Mouse (Mus musculus) forebrain, embryonic 10.5 days (tissue): Measurements from ENCODE around the gene Map7. TPM values are rescaled to one million over a fixed set of nuclear protein-coding genes. Genes with fewer than 3 reads are reported as not detected.

ENCODE experiments used
- DNase-seq: peaks from one replicate; pipeline ENCODE4 v3.0.0-alpha.2; 2017; ENCODE audit warnings: low spot score; ENCODE audit errors: extremely low spot score
- H3K27ac ChIP-seq: fragments of 300-500 bp; sonication (generic); 2 replicates; pipeline ENCODE4 v1.5.1; 2016; ENCODE audit warnings: mild to moderate bottlenecking
- H3K27me3 ChIP-seq: fragments of 300-500 bp; sonication (generic); 2 replicates; pipeline ENCODE4 v1.6.1; 2016; ENCODE audit warnings: mild to moderate bottlenecking; ENCODE audit not compliant: poor library complexity, severe bottlenecking
- H3K36me3 ChIP-seq: fragments of 300-500 bp; sonication (generic); replicated peaks from 2 replicates; pipeline ENCODE4 v1.6.1; 2016; ENCODE audit warnings: mild to moderate bottlenecking, moderate library complexity
- H3K4me1 ChIP-seq: fragments of 300-500 bp; sonication (generic); 2 replicates; pipeline ENCODE4 v1.6.1; 2016
- H3K4me3 ChIP-seq: fragments of 300-500 bp; sonication (generic); 2 replicates; pipeline ENCODE4 v1.5.1; 2016; ENCODE audit warnings: mild to moderate bottlenecking, moderate library complexity
- H3K9me3 ChIP-seq: fragments of 300-500 bp; sonication (generic); 2 replicates; pipeline ENCODE4 v1.6.1; 2016; ENCODE audit warnings: mild to moderate bottlenecking, moderate library complexity
- WGBS: fragments of 180-500 bp; shearing (Covaris S2); methylation state at CpG from one replicate; pipeline ENCODE4 v1.1.7; 2016; 5-methylcytosine and 5-hydroxymethylcytosine counted together
- polyA plus RNA-seq: library from polyadenylated mRNA; unstranded; fragments of >200 nt; fragmentation: Nextera tagmentation; extraction: Ambion mirVana; gene quantifications from 2 replicates; pipeline ENCODE4 v1.2.1, GENCODE M21; 2016

Gene Map7
- polyA plus RNA-seq, 1 experiment from 2014 or later, result 9.1 TPM

- 88% methylated on average over 10 of the region's 10 CpGs for WGBS
- 0 out of 2 replicates have a peak, but pooled peaks cover 3% of the 10 kb centered on the region for H3K4me1 ChIP-seq
- no peaks in the 10 kb centered on the region for H3K27me3 ChIP-seq
- no peaks in the 10 kb centered on the region for H3K9me3 ChIP-seq
- H3K27ac ChIP-seq, result no peak overlapping the region
- DNase-seq, result no peak
- no peak overlapping the region for H3K4me3 ChIP-seq
- H3K36me3 ChIP-seq, result 0 out of 2 replicates have a peak, but pooled peaks cover 5% of the 10 kb centered on the region
Measured at GRCm38 (mm10) chr10:20233451-20233850, 85.2 kb downstream of the Map7 start.

GRCm38 (mm10) chr10:20234466-20234865, 86.2 kb downstream of the Map7 start:
- Histone ChIP-seq H3K36me3 (0 out of 2 replicates have a peak, but pooled peaks cover 5% of the 10 kb centered on the region), H3K4me3 (no peak overlapping the region), H3K4me1 (0 out of 2 replicates have a peak, but pooled peaks cover 3% of the 10 kb centered on the region), H3K9me3 (no peaks in the 10 kb centered on the region), H3K27me3 (no peaks in the 10 kb centered on the region), H3K27ac (no peak overlapping the region)
- no peak for DNase-seq
- 74% methylated on average over 4 of the region's 4 CpGs for WGBS

- Histone ChIP-seq H3K27ac (no peak overlapping the region), H3K27me3 (no peaks in the 10 kb centered on the region), H3K4me1 (0 out of 2 replicates have a peak, but pooled peaks cover 3% of the 10 kb centered on the region), H3K36me3 (0 out of 2 replicates have a peak, but pooled peaks cover 5% of the 10 kb centered on the region), H3K9me3 (no peaks in the 10 kb centered on the region), H3K4me3 (no peak overlapping the region)
- no peak for DNase-seq
- 95% methylated on average over 3 of the region's 3 CpGs for WGBS
Measured at GRCm38 (mm10) chr10:20235656-20236055, 87.4 kb downstream of the Map7 start.

DNA sequence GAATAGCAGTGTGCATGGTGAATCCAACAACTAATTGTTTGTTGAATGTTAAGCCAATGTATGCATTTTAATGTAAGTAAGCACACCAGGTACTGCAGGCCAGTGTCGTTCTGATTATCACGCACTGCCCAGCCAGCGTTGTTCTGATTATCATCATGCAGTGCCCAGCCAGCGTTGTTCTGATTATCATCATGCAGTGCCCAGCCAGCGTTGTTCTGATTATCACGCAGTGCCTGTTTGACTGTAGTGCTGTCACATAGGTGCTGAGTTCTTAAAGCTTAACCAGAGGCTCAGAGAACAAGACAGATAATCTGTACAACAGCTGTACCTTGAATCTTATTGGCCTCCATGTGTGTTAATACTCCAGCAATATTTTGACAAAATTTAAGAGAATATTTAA, 88.0 kb downstream of the Map7 start:
- Histone ChIP-seq H3K27me3 (no peaks in the 10 kb centered on the region), H3K36me3 (0 out of 2 replicates have a peak, but pooled peaks cover 5% of the 10 kb centered on the region), H3K4me3 (no peak overlapping the region), H3K27ac (no peak overlapping the region), H3K9me3 (no peaks in the 10 kb centered on the region), H3K4me1 (0 out of 2 replicates have a peak, but pooled peaks cover 3% of the 10 kb centered on the region)
- no peak for DNase-seq
- 95% methylated on average over 6 of the region's 6 CpGs for WGBS

- H3K9me3 ChIP-seq, result no peaks in the 10 kb centered on the region
- 0 out of 2 replicates have a peak, but pooled peaks cover 1% of the 10 kb centered on the region for H3K36me3 ChIP-seq
- H3K4me3 ChIP-seq, result no peak overlapping the region
- 88% methylated on average over 5 of the region's 5 CpGs for WGBS
- H3K27ac ChIP-seq, result no peak overlapping the region
- H3K4me1 ChIP-seq, result 0 out of 2 replicates have a peak, but pooled peaks cover 3% of the 10 kb centered on the region
- DNase-seq, result no peak
- no peaks in the 10 kb centered on the region for H3K27me3 ChIP-seq
Measured at GRCm38 (mm10) chr10:20238281-20238680, 90.0 kb downstream of the Map7 start.

GRCm38 (mm10) chr10:20240858-20241257, 92.6 kb downstream of the Map7 start:
- Histone ChIP-seq H3K27me3 (no peaks in the 10 kb centered on the region), H3K4me1 (no peaks in the 10 kb centered on the region), H3K36me3 (no peaks in the 10 kb centered on the region), H3K27ac (no peak overlapping the region), H3K4me3 (no peak overlapping the region), H3K9me3 (no peaks in the 10 kb centered on the region)
- no peak for DNase-seq
- 92% methylated on average over 6 of the region's 6 CpGs for WGBS

GRCm38 (mm10) chr10:20243321-20243720, 95.0 kb downstream of the Map7 start:
- Histone ChIP-seq H3K4me3 (no peak overlapping the region), H3K4me1 (no peaks in the 10 kb centered on the region), H3K27me3 (no peaks in the 10 kb centered on the region), H3K9me3 (no peaks in the 10 kb centered on the region), H3K36me3 (no peaks in the 10 kb centered on the region), H3K27ac (no peak overlapping the region)
- 83% methylated on average over 7 of the region's 7 CpGs for WGBS
- DNase-seq, result no peak

GRCm38 (mm10) chr10:20245082-20245481, 96.8 kb downstream of the Map7 start:
- no peaks in the 10 kb centered on the region for H3K9me3 ChIP-seq
- H3K27ac ChIP-seq, result no peak overlapping the region
- DNase-seq, result no peak
- H3K4me3 ChIP-seq, result no peak overlapping the region
- no peaks in the 10 kb centered on the region for H3K36me3 ChIP-seq
- no peaks in the 10 kb centered on the region for H3K4me1 ChIP-seq
- H3K27me3 ChIP-seq, result no peaks in the 10 kb centered on the region
- 88% methylated on average over 11 of the region's 11 CpGs for WGBS

GRCm38 (mm10) chr10:20249091-20249490, 100.8 kb downstream of the Map7 start:
- Histone ChIP-seq H3K36me3 (no peaks in the 10 kb centered on the region), H3K27ac (no peak overlapping the region), H3K4me1 (no peaks in the 10 kb centered on the region), H3K4me3 (no peak overlapping the region), H3K9me3 (no peaks in the 10 kb centered on the region), H3K27me3 (no peaks in the 10 kb centered on the region)
- no peak for DNase-seq
- WGBS, result 95% methylated on average over 10 of the region's 10 CpGs

DNA sequence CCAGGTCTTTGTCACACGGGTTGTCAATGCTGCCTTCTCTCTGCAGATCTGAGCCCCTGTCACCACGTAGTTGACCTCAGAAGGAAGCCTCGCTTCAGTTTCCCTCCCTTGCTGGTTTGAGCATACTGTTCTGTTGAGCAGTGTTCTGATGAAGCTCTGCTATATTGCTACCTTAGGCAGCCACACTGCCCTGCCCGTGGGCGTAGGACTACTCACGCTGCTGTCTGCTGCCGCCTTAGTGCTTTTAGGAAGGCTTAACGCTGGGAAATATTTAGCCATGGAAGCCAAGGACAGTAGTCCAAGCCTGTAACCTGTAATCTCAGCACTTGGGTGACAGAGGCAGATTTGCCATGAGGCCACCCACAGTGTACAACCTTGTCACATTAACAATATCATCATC, 107.3 kb downstream of the Map7 start:
- H3K4me3 ChIP-seq, result no peak overlapping the region
- no peak for DNase-seq
- no peaks in the 10 kb centered on the region; the same call in 1 of the 2 replicates for H3K4me1 ChIP-seq
- 93% methylated on average over 8 of the region's 8 CpGs for WGBS
- H3K36me3 ChIP-seq, result no peaks in the 10 kb centered on the region
- no peaks in the 10 kb centered on the region for H3K9me3 ChIP-seq
- no peak overlapping the region for H3K27ac ChIP-seq
- H3K27me3 ChIP-seq, result no peaks in the 10 kb centered on the region

DNA sequence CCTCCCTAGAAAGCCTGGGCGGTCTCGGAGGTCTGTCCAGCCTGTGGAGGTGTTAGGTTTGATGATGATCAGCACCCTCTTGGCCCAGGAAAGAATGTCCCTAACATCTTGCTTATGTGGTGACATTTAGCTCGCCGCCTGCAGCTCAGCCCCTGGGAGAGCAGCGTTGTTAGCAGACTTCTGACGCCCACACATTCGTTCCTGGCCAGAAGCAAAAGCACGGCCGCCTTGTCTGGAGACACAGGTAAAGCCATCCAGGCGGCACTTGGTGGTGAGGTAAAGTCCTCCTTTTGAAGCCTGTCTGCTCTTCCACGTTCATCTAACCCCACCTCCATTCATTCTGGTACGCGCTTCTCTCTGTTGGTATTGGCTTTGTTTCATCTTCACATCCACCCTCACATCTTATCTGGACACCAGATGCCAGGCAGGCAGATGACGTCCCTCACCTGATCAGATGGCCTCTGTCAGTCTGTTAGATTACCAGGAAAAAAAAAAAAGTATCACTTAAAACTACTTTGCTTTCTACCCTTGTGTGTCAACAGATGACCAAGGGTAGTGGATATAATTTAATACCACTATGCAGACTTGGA, 108.9 kb downstream of the Map7 start:
- WGBS, result 94% methylated on average over 14 of the region's 14 CpGs
- no peak for DNase-seq
- H3K4me1 ChIP-seq, result no peaks in the 10 kb centered on the region; the same call in 1 of the 2 replicates
- no peaks in the 10 kb centered on the region for H3K27me3 ChIP-seq
- H3K36me3 ChIP-seq, result no peaks in the 10 kb centered on the region
- H3K9me3 ChIP-seq, result no peaks in the 10 kb centered on the region
- H3K4me3 ChIP-seq, result no peak overlapping the region
- H3K27ac ChIP-seq, result no peak overlapping the region

DNA sequence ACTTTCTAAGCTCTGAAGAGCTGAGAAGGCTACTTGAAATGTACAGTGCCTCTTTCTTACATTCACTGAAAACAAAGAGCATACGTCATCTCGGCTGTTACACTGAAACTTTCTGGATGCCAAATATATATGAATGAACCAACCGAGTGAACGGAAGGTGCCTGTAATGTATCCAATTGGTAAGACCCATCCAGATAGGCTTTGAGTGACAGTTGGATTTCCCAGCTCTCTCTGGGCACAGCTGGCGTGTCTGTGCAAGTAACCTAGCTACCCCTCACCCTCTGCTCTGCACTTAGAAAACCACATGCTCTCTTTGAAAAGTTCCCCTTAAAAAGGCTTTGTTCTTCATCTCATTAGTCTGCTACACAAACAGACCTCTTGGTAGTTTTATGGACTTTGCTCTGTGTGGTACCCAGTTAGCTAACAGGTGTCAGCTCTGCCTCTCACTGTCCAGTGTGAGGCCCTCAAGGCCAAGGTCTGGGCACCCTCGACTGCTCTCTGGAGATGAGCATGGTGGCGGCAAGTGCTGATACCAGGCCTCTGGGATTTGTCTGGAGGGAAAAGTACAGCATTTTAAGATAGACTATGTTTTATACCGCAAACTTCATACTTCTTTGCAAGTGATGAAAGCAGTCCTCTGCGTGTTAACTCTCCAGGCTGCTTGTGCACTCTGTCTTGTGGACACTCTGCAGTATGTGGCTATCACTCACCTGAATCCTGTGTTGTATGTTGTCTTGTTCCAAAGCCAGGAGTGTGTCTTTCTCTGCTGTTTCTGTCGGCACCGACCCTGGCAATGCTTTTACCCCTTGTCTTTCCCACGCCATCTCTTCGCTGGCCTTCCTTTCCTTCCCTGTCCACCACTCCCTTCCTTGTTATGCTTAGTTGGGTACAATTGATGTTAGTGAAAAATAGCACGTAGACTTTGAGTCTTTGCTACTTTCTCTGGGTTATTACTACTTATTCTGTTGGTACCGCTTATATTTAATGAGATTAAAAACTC, 109.8 kb downstream of the Map7 start:
- H3K9me3 ChIP-seq, result no peaks in the 10 kb centered on the region
- no peaks in the 10 kb centered on the region; the same call in 1 of the 2 replicates for H3K4me1 ChIP-seq
- 93% methylated on average over 15 of the region's 15 CpGs for WGBS
- no peak overlapping the region for H3K27ac ChIP-seq
- H3K4me3 ChIP-seq, result no peak overlapping the region
- H3K36me3 ChIP-seq, result no peaks in the 10 kb centered on the region
- no peak for DNase-seq
- H3K27me3 ChIP-seq, result no peaks in the 10 kb centered on the region

DNA sequence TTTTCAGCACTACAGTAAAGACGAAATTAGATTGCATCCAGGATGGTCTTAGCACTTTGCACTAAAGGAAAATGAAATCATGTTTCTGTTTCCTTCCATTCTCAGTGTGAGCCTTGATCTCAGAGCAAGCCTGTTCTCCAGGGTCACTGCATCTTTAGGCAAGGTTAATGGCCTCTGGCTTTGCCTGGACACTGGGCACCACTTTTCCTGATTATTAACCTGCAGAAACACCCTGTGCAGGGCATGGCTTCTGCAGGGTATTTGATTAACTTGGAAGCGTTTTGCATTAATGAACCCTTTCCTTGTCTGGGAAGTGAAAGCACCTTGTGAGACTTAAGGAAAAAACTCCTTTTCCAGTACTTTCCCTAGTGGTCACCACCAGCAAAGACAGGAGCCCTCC, 111.2 kb downstream of the Map7 start:
- Histone ChIP-seq H3K4me1 (peaks cover 2% of the 10 kb centered on the region), H3K9me3 (no peaks in the 10 kb centered on the region), H3K4me3 (no peak overlapping the region), H3K27ac (no peak overlapping the region), H3K27me3 (no peaks in the 10 kb centered on the region), H3K36me3 (no peaks in the 10 kb centered on the region)
- 75% methylated on average over 2 of the region's 2 CpGs for WGBS
- DNase-seq, result no peak
